Mouse (Mus musculus): ENCODE measurements around the gene Acin1.

- TF ChIP-seq POLR2A (IDR thresholded peaks at IDR 0.05; ENCODE audit: low read depth, low read length) (no peak), CTCF (IDR thresholded peaks at IDR 0.05; ENCODE audit: extremely low read depth, insufficient read length, insufficient replicate concordance, low read depth, low read length) (no peak)
Measured at GRCm38 (mm10) chr14:54715402-54715801, 28.7 kb upstream of the Acin1 start.

All from small intestine, adult 2 months (tissue).